Mouse (Mus musculus) B cell, adult 2 months (primary cell): ENCODE measurements at regions not wholly inside any gene's neighbourhood (a gene's known extent, or its start where the extent isn't known, plus 50 kb on each side); places are given as distances from the start of the nearest gene placed in this dataset.

Experiments
- DNase-seq, 2 experiments: peaks; one replicate each; pipeline ENCODE4 v3.0.0; 2022

DNA sequence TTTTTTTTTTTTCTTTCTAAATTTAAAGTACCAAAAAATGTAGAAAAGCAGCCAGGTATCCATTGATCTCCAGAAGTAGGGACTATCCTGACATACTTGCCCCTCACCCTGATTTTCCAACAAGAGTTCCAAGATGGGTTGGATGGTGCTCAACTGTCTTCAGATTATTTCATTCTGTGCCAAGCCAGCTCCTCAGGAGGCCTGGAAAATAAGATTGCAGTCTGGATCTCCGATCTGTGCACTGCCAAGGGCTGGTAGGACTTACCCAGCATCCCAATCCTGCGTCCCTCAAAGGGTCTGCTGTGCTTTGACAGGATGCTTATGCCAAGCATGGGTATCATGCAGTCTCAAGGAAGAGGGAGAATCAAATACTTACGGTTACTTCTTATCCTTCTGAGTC, 517.8 kb upstream of the Tnp1 start:
- no peak for DNase-seq

DNA sequence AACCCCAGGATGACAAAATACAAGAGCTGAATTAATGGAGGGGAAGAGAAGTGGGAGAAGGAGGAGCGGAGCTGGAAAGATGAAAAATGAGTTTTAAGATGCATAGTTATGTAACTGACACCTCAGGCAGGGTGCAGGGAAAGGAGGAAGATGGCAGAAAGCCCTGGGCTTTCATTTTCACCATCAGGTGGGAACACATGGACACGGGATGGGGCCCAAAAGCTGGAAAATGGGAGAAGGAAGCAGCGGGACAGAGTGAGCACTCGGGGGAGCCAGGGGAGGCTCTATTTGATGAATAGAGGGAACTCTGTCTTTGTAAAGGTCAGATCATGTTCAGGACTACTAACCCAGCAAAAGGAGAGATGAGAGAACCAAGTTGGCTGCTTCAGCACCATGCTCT, 516.6 kb upstream of the Tnp1 start:
- no peak for DNase-seq

DNA sequence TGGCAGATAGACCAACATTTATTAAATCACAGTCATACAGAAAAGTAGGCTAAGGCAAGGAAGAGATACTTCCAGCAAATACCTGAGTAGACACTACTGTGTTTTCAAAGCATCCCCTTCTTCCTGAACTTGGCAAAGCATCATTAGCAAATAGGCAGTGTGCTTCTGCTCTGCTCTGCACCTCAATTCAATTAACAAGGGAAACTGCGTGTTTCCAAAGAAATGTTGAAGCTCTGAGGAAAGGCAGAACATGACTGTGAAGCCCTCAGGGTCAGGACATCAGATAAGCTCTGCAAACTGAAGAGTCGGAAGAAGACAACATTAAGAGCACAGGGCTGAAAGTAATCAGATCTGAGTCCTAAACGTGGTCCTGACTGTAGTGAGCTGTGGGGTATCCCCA, 516.1 kb upstream of the Tnp1 start:
- DNase-seq = no peak

DNA sequence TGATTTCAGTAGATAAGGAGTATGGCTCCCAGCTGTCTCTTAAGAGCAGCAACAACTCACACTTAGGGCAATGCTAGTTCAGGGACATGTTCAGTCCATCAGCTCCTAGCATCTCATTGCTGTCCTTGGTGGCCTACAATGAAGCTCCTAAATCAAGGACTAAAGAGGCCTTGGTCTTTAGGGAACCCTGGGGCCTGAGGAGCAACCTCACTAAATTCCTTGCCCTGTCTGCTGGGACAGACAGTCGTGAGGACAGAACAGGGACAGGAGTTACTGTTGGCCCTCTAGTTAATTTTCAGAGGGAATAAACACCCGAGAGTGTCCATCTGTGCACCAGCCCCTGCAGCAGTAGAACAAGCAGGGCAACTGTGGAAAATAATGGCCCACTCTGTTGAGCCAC, 514.6 kb upstream of the Tnp1 start:
- DNase-seq = no peak

DNA sequence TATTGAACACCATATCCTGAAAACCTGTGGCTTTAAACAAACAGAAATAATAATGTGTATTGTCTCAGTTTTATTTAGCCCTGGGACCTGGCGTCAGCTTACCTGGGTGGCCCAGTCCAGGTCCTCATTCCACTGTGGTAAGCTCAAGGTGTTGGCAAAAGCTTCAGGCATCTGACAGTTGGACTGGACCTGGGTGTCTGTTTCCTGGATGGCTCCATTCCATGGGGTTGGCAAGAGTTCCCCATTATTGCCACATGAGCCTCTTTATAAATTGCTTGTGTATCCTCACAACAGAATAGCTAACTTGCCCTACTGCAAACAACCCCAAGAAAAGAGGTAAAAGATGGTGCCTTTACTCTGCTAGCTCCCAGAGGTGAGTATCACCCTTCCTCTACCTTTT, 512.9 kb upstream of the Tnp1 start:
- DNase-seq = no peak

DNA sequence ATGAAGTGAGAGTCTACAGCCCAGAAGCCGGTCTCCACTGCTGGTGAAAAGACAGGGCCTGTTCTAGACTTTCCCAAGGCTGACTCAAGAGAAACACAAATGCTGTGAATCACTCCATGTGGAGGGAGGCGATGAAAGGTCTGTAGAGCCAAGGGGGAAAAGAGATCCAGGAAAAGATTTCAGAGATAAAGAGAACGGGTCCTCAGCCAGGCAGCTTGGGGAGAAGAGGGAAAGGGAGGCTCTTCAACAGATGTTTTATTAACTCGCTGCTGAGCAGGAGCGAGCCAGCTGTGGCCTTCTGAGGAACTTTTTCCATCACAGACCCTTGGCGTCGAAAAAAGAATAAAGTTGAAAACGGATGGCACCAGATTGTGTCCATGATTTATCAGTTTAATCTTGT, 500.7 kb upstream of the Tnp1 start:
- no peak for DNase-seq

DNA sequence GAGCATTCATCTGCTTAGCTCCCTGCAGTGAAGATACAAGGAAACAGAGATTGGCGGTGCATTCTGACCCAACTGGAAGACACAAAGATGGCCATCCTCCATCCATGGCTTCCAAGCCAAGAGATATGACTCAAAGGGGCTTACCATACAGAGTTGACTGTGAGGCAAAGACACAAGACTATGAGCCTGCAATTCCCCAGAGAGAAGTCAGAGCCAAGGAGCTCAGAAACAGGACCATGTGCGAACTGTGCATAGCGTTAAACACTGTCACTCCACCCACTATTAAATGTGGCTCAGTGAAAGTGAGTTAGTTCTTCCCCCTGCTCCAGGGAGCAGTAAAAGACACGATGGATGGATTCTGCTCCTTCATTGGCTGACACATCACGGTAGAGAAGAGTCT, 500.1 kb upstream of the Tnp1 start:
- DNase-seq = no peak

DNA sequence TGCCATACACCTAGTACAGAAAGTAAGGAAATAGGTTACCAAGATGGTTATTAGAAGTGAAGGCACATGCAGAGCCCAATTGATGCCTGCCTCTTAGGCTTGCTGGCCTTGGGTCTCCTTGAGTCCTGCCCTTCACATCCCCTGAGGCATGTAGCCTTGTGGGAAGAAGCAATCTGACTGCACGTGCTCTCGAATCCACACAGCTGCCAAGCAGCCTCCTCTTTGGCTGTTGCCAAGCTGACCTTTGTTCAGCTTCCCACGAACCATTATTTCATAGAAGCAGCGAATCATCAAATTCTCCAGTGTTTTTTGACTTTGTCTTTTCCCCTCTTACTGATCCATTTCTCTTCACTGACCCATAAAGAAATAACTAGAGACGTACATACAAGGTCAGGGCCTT, 498.1 kb upstream of the Tnp1 start:
- DNase-seq = no peak

DNA sequence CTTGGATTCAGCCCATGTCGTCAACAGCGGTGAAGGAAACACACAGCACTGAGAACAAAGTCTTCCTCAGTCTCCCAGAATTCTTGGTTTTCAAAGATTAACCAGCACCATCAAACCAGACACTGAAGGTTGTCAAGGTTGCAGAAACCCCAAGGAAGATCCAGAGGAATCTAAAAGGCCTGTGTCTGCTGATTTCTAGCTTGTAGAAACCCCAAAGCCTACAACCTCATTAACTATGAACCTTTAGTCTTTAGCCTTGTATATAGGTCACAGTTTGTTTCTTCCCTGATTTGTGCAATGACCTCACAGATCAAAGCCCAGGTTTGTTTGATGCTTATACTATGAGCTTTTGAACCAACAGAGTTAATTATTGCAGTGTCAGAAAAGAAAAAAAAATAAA, 497.1 kb upstream of the Tnp1 start:
- no peak for DNase-seq

DNA sequence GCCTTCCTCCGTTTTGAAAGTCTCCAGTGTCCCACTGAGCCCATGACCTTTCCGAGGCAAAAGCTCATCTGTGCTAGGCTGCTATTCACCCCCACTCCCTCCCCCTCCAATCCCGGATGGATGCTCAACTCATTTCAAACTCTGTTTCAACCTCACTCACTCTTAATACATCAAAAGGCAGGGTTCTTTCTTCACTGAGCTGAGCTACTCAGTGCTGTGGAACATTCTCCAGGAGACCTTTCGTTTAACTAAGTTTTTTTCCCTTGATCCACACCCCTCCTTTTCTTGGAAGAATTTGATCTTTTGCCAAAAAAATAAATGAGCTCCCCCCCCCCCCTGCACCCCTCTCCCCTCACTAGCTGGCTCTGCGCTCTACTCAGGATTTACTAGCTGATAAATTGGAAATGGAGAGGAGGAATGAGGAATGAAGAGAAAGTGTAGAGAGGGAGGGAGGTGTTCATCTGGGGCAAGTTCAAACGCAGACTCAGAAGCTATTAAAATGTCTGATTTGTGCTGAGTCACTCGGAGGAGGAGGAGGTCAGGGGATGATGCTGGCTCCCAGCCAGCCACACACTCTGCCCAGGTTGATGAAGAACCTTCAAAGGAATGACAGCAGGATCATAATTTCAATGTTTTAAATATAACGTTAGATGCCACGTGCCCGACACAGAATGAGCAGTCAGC, 491.5 kb upstream of the Tnp1 start:
- DNase-seq = no peak

DNA sequence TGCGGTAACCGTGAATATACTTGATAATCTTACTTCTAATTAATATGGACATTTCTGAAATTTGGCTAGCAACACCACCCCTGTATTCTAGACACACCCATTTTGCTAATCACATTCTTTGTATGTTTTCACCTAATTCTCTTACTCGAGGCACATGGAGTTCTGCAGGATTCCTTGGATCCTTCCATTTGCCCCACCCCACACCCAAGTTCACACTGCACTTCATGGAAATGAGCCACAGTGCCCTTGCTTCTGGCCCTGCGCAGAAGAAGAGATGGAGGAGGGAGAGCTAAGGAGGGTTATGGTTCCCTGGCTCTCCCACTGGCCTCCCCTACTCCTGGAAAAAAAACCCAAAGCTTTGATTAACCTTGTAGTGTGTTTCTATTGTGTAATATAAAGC, 487.9 kb upstream of the Tnp1 start:
- no peak for DNase-seq

DNA sequence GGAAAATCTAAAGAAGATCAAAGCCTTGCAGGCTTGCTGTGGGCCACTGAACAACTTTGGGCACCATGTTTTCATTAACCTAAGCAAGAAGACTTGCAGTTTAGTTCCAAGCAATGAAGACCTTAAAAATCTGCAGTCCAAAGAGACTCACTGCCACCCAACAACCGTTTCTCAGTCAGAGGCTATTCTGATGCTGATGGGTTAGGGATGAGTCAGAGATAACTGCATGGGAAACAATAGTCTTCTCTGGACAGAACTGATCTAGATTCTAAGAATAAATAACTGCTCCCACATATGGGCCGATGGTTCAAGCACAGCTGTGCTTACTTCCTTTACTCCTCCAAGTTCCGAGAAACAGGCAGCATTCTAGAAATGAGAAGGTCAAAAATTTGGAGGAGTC, 485.0 kb upstream of the Tnp1 start:
- no peak for DNase-seq

DNA sequence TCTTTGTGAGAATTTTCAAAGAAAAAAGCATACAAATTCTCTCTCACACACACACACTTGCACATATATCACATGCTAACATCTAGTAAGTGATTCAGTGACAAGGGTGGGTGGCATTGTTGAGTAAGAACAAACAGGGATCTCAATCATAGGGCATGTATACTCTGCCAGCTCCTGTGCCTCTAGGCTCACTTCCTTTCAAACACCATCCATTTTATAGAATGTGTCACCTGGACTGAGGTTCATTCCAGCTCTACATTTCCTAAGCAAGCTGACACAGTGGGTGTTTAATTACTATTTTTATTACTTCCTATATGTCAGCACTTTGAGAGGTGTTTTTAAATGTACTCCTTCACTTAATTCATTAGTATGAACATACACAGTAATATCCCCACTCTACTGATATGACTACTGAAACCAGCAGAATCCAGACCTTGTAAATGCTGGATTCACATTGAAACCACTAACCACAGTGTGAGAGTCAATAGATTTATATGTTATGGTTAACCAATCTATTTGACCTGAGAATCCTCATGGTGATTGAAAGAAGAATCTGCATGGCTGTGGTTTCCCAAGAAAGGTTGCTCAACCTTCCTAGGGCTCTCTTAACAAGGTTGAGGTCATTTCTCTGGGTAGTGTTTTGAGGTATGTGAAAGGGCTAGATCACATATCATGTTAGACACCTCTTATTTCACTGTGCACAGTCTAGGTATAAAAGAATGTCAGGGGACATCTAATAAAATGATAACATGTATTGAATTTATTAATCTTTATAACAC, 480.5 kb upstream of the Tnp1 start:
- DNase-seq = no peak

DNA sequence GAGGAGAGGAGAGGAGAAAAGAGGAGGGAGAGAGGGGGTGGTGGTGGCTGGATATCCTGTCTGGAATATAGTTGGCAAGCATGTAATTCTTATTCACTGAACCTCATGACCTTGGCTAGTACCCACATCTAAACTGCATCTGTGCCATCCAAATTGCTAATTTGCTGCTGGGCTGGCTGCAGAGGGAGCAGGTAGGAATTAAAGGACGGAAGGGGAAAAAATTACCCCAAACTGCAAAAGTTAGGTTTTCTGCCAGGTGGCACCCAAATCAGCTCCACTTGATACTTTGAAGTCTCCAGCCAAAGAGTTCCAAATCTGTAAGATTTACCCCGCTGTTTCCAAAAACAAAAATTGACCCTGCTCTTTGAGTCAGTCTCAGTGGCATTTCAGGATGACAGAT, 466.2 kb upstream of the Tnp1 start:
- no peak for DNase-seq

DNA sequence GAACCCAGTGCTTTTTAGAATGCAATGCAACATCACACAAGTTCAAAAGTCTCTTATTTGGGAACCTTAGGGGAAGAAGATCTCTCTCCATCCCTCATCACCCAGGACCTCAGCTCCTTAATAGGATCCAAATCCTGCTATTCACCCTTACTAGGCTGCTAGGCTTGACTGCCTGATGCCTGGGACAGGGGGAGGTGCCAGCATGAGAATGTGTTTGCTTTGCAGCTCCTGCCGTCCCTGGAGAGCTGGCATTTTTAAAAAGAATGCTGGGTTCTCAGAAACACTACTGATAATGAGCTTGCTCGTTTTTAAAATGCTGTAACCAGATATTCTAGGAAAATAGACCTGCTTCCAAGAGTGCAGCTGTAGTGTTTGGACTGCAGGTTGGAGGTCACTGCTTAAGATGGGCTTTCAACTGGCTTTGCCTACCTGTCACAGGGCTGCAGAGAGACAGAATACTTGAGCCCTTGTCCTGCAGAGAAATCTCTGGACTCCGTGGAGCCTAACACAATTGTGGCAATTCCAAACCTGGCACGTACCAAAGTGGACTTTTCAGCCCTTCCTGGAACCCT, 463.7 kb upstream of the Tnp1 start:
- DNase-seq = no peak

DNA sequence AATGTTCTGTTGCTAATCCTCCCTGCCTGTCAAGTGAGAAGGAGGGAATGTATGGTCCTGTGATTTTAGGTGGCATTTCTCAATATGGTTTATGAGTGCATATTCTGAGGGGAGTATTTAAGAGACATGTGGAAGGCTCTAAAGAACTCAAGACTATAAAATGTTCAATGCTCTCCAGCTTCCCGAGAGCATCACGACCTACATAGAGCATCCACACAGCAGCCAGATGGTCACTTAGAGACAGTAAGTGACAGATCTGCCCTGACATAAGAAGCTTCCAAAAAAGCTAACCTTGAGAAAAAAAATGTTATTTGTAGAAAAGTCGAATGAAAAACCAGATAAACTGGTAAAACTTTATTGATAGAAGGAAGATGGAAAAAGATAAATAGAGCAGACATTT, 444.9 kb upstream of the Tnp1 start:
- no peak for DNase-seq

DNA sequence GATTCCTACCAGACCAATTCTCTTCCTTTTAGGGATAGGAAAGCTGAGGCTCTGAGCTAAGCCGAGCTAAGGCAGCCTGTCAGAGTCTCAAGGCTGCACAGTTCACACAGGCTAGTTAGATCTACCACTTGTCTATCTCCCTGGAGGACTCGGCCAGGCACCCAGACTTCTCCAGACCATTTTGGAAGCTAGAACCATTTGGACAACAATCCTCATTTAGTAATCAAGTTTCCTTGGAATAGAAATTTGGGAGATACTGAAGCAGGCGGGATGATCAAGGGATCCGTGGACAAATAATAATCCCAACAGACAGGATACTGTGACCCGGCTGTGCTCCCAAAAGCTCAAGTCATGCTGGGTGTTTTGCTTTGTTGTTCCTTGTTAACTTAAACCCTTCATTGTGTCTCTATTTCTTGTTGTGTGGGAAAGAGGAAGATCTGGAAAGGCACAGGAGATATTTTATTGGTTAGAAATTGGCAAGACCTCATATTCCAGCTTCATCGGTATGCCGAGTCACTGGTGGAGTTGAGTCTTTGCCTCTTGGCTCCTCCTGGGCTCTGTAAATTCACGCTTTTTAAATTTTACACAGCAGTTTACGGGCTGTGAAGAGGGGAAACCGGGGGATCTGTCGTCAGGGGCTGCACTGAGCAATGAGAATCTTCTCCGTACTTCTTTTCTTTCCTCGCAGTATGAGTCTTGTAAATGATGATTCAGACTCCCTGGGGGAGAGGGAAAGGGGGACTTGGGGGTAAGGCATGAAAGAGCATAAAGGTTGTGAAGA, 444.2 kb upstream of the Tnp1 start:
- no peak for DNase-seq

DNA sequence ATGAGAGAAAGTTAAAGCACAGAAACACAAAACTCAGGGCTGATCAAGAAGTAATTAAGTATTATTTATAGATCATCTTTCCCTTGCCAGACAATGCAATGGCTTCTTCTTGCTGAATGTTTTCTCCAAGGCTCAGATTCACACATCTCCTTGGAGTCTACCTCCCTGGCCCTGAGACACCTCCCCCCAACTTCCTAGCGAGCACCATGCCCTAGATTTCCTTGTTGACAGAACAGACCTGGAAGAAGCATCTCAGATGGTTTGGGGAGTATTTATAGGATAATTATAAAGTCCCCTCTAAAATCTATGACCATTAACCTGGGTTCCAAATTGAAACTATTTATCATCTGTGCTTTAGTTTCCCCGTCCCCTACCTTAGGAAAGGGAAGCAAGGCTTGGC, 441.6 kb upstream of the Tnp1 start:
- no peak for DNase-seq

DNA sequence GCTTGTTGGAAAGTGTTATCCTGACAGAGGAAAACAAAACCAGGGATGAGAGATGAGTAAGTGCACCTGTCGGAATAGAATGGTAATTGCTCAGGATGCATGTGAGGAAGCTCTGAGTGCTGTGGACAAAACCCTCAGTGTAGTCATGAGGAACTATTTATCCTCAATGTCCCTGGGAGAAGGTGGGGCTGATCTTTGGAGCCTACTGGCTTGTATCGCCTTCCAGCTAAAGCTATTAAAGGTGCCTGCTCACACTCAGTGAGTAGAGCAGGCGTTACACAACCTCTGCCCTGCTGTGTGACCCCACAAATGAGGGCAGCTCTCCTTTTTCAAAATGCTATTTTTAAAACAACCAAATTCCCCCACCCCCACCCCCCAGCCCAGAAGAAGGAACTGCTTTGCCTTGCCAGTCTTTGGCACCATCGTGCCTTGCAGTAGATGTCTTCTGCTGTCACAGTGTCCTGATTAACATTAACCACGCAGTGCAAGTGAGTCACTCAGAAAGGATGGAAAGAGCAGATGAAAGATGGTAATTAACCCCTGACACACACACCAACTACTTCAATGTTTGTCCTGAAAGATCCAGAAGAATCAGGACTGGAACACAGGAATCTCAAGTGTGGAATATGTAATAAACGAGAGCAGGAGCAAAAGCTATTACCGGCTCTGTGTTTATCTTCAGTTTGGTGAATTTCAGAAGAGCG, 440.8 kb upstream of the Tnp1 start:
- DNase-seq = no peak

DNA sequence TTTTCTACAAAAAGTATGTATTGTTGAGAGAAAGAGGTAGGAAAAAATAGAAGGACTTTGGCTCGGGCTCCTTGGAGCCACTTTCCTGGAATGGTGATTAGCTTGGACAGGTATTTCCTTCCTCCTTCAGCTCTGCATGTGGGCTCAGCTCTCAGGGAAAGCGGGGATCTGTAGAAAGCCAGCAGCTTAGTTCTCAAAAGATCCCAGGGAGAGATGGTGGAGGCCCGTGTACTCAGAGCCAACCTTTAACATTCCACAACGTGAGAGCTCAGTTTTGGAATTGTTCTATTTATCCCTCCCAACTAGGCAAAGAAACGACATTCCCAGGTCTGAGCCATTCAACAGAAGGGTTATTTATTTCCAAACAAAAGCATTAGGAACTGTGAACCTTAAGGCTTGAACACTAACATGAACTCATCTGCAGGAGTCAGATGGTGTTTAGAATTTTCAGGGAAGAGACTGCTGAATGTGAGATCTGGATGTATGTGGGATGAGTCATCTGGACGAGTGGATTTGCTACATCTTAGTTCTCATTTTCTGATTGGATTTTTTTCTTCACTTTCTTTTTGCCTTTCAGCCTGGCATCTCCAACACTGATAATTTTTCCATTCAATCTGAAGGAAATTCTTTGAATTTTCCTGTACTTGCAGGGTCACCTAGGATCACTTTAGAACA, 428.6 kb upstream of the Tnp1 start:
- DNase-seq = no peak

DNA sequence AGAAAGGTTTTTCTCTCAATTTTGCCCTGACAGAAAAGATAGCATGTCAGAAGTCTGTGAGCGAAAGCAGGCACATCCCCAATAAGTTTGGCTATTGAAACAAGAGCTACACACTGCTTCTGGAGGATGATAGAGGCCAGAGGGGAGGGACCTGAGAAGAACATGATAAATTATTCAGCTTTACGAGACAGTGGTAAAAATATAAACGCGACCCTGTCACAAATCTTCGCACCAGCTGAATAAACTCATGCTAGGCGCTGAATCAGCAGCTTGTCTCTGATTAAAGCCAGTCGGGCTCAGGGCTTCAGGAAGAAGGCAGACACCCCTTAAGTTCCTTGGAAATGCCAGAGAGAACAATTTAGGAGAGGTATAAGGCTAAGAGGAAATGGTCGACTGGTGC, 422.7 kb upstream of the Tnp1 start:
- no peak for DNase-seq

DNA sequence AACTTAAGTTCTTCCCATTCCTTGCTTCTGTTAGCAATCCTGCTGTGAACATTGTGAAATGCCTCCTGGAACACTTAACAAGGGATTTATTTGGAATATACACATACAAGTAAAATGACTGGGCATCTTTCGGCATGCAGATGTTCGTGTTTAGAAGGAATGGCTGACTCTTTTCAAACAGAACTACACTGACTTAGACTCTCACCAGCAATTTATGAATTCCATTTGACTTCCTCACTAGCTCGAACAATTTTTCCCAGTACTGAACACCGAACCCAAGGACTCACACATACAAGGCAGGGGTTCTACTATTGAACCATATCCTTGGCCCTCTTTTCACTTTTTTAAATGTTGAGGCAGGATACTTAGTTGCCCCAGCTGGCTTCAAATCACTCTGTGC, 412.4 kb upstream of the Tnp1 start:
- DNase-seq = no peak

DNA sequence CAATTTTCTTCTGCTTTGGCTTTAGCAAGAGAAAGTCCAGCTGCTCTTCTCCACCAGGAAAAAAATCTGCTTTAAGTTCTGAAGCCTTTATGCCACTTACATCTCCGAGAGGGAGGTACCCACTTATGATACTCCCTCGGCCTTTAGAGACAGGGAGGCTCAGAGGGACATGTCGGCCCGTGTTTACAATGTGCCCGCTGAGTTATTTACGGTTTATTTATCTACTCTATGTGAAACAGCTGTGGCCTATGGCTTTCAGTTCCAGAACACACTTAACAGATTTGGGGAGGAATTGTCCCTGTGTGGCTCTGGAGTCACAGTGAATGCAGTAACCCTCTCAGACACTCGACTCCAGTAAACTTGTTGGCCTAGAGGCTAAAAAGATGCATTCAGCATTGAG, 409.3 kb upstream of the Tnp1 start:
- no peak for DNase-seq
